Mouse (Mus musculus): ENCODE data around the gene Ptprg. TPM values are rescaled to one million over a fixed set of nuclear protein-coding genes. Genes with fewer than 3 reads are reported as not detected.

Ptprg gene
- polyA plus RNA-seq, 2 experiments = 0.69 to 1.4 TPM

DNA sequence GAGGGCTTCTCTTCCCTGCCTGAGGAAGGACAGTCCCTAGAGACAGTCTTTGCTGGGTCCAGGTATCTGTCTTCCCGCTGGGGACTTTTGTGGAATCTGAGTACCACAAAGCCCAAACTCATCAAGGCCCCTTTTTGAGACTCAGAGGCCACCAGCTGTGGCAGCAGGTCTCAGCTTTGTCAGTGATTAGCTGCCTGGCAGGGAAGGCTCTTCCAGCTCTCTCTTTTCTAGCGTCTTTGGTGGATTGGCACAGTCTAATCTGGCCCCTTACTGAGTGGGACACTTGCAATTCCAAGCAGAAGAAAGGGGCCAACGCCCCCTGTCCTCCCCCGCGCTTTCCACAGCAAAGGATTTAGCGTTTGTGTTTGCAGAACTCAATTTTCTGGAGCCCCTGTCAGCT, 117.5 kb downstream of the Ptprg start:
- ATAC-seq (ENCODE audit: insufficient read depth) = no peak
- H3K36me3 ChIP-seq (replicated peaks; ENCODE audit: control insufficient read depth, insufficient read depth, low read depth) = no peaks in the 10 kb centered on the region
- H3K4me2 ChIP-seq (ENCODE audit: low read depth) = no peak overlapping the region
- no peaks in the 10 kb centered on the region for H3K9me3 ChIP-seq (ENCODE audit: control insufficient read depth, low read length)
- H3K4me1 ChIP-seq (replicated peaks; ENCODE audit: control insufficient read depth in 2 of 2, insufficient read depth in 2 of 2, low read length in 1 of 2) = no peaks in the 10 kb centered on the region
- H3K27me3 ChIP-seq (ENCODE audit: control insufficient read depth, insufficient read depth, low read length) = no peaks in the 10 kb centered on the region
- no peak overlapping the region for H3K4me3 ChIP-seq (ENCODE audit: insufficient read depth in 1 of 2, low read depth in 2 of 2, low read length in 2 of 2)
- no peak for TF ChIP-seq CTCF (IDR thresholded peaks at IDR 0.05; ENCODE audit: low read depth)
- TF ChIP-seq EP300 (IDR thresholded peaks at IDR 0.05; ENCODE audit: low read depth) = no peak
- DNase-seq (ENCODE audit: low read depth in 3 of 3, low spot score in 3 of 3) = no peak
- H3K9ac ChIP-seq (replicated peaks) = no peak overlapping the region
- 22% methylated on average over 6 of the region's 6 CpGs for WGBS (ENCODE audit: insufficient replicate concordance)
- H3K27ac ChIP-seq = no peak overlapping the region

DNA sequence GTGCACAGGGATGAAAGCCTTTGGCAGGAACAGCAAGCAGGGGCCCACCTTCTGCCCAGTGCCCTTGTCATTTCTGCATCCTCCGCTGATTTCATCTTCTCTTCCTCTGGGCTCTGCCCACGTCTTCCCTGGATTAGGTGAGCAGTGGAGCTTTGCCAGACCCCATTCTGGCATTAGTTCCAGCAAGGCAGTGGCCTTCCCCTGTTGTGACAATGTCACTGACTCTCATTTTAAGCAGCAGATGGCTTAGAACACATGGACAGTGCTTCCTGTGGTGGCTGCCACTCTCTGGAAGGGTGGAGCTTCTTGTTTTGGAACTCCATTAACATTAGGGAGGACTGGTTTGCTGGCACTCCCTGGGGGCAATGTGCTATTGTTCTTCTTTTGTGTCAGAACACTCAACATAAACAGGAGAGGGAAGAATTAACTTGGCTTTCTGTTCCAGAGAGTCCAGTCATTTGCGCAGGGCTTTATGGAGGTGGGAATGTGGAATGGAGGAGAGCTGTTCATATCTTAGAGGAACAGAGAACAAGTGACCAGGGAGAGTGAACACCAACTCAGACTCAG, 119.7 kb downstream of the Ptprg start:
- ATAC-seq (ENCODE audit: insufficient read depth) = no peak
- Histone ChIP-seq H3K27ac (no peak overlapping the region), H3K9me3 (ENCODE audit: control insufficient read depth, low read length) (no peaks in the 10 kb centered on the region), H3K4me1 (replicated peaks; ENCODE audit: control insufficient read depth in 2 of 2, insufficient read depth in 2 of 2, low read length in 1 of 2) (no peaks in the 10 kb centered on the region), H3K4me3 (ENCODE audit: insufficient read depth in 1 of 2, low read depth in 2 of 2, low read length in 2 of 2) (no peak overlapping the region), H3K4me2 (ENCODE audit: low read depth) (no peak overlapping the region), H3K27me3 (ENCODE audit: control insufficient read depth, insufficient read depth, low read length) (no peaks in the 10 kb centered on the region), H3K36me3 (replicated peaks; ENCODE audit: control insufficient read depth, insufficient read depth, low read depth) (no peaks in the 10 kb centered on the region), H3K9ac (replicated peaks) (no peak overlapping the region)
- DNase-seq (ENCODE audit: low read depth in 3 of 3, low spot score in 3 of 3) = no peak
- WGBS (ENCODE audit: insufficient replicate concordance) = 70% methylated on average over 3 of the region's 3 CpGs
- TF ChIP-seq EP300 (IDR thresholded peaks at IDR 0.05; ENCODE audit: low read depth) (no peak), CTCF (IDR thresholded peaks at IDR 0.05; ENCODE audit: low read depth) (no peak)

DNA sequence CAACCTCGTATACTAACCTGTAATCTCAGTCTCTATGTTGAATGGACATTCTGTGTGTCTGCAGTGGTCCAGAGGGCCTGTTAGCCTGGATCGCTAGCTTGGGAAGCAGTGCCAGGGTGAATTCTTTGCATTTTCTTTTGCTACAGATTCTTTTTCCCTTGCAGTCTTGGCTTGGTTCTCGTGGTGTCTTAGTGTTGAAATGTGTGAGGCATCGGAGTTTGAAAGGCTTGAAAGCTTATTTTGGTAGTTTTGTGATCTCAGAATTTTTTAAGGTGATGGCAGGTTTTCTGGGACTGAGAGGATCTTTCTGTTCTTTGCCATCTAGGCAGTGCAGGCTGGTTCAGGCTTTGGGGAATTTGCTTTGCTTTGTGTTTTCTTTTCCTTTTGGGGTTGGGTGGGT, 124.9 kb downstream of the Ptprg start:
- H3K9me3 ChIP-seq (ENCODE audit: control insufficient read depth, low read length) = no peaks in the 10 kb centered on the region
- H3K9ac ChIP-seq (replicated peaks) = no peak overlapping the region
- no peak overlapping the region for H3K27ac ChIP-seq
- no peaks in the 10 kb centered on the region for H3K27me3 ChIP-seq (ENCODE audit: control insufficient read depth, insufficient read depth, low read length)
- TF ChIP-seq EP300 (IDR thresholded peaks at IDR 0.05; ENCODE audit: low read depth) = no peak
- TF ChIP-seq CTCF (IDR thresholded peaks at IDR 0.05; ENCODE audit: low read depth) = no peak
- H3K4me1 ChIP-seq (replicated peaks; ENCODE audit: control insufficient read depth in 2 of 2, insufficient read depth in 2 of 2, low read length in 1 of 2) = no peaks in the 10 kb centered on the region
- H3K36me3 ChIP-seq (replicated peaks; ENCODE audit: control insufficient read depth, insufficient read depth, low read depth) = no peaks in the 10 kb centered on the region
- WGBS (ENCODE audit: insufficient replicate concordance) = 49% methylated on average over 4 of the region's 4 CpGs
- no peak overlapping the region for H3K4me2 ChIP-seq (ENCODE audit: low read depth)
- DNase-seq (ENCODE audit: low read depth in 3 of 3, low spot score in 3 of 3) = no peak
- ATAC-seq (ENCODE audit: insufficient read depth) = no peak
- H3K4me3 ChIP-seq (ENCODE audit: insufficient read depth in 1 of 2, low read depth in 2 of 2, low read length in 2 of 2) = no peak overlapping the region

DNA sequence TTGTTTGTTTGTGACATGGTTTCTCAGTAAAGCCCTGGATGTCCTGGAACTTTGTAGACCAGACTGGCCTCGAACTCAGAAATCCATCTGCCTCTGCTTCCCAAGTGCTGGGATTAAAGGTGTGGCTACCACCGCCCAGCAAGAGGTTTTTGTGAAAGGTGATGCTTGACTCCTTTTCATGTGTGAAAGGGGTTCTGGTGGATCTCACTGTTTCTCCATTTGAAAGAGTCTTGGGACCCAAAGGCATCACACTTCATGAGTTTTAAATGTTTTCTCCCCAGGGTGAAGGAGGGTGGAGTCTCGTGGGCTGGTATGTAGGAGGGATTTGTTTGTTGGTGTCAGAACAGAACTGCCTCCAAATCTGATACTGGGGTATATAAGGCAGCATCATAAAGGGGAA, 126.4 kb downstream of the Ptprg start:
- 45% methylated on average over 3 of the region's 3 CpGs for WGBS (ENCODE audit: insufficient replicate concordance)
- Histone ChIP-seq H3K27me3 (ENCODE audit: control insufficient read depth, insufficient read depth, low read length) (no peaks in the 10 kb centered on the region), H3K36me3 (replicated peaks; ENCODE audit: control insufficient read depth, insufficient read depth, low read depth) (no peaks in the 10 kb centered on the region), H3K9ac (replicated peaks) (no peak overlapping the region), H3K4me2 (ENCODE audit: low read depth) (no peak overlapping the region), H3K27ac (no peak overlapping the region), H3K4me3 (ENCODE audit: insufficient read depth in 1 of 2, low read depth in 2 of 2, low read length in 2 of 2) (no peak overlapping the region), H3K9me3 (ENCODE audit: control insufficient read depth, low read length) (no peaks in the 10 kb centered on the region), H3K4me1 (replicated peaks; ENCODE audit: control insufficient read depth in 2 of 2, insufficient read depth in 2 of 2, low read length in 1 of 2) (no peaks in the 10 kb centered on the region)
- TF ChIP-seq CTCF (IDR thresholded peaks at IDR 0.05; ENCODE audit: low read depth) = no peak
- TF ChIP-seq EP300 (IDR thresholded peaks at IDR 0.05; ENCODE audit: low read depth) = no peak
- DNase-seq (ENCODE audit: low read depth in 3 of 3, low spot score in 3 of 3) (no peak), ATAC-seq (ENCODE audit: insufficient read depth) (no peak)

DNA sequence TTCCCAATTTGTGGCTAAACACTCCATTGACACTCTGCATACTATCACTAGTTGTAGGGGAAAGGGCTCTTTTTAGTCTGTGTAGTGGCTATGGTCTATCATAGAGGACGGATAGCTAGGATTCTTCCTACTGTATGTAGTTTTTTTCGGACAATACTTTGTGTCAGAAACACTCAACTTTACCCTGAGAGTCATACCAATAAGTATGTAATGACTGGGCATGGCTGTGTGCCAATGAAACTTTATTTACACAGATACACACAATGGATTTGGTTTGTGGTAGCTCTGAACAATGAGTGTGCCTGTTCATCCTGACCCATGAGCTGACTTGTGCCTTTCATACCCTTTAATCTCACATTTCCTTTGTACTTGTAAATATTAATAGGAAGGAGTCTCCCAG, 127.3 kb downstream of the Ptprg start:
- H3K4me1 ChIP-seq (replicated peaks; ENCODE audit: control insufficient read depth in 2 of 2, insufficient read depth in 2 of 2, low read length in 1 of 2) = no peaks in the 10 kb centered on the region
- no peak overlapping the region for H3K4me2 ChIP-seq (ENCODE audit: low read depth)
- no peak overlapping the region for H3K4me3 ChIP-seq (ENCODE audit: insufficient read depth in 1 of 2, low read depth in 2 of 2, low read length in 2 of 2)
- no peak overlapping the region for H3K9ac ChIP-seq (replicated peaks)
- 43% methylated on average over 2 of the region's 2 CpGs for WGBS (ENCODE audit: insufficient replicate concordance)
- TF ChIP-seq CTCF (IDR thresholded peaks at IDR 0.05; ENCODE audit: low read depth) (no peak), EP300 (IDR thresholded peaks at IDR 0.05; ENCODE audit: low read depth) (no peak)
- no peaks in the 10 kb centered on the region for H3K36me3 ChIP-seq (replicated peaks; ENCODE audit: control insufficient read depth, insufficient read depth, low read depth)
- no peak overlapping the region for H3K27ac ChIP-seq
- no peaks in the 10 kb centered on the region for H3K27me3 ChIP-seq (ENCODE audit: control insufficient read depth, insufficient read depth, low read length)
- no peak for ATAC-seq (ENCODE audit: insufficient read depth)
- no peaks in the 10 kb centered on the region for H3K9me3 ChIP-seq (ENCODE audit: control insufficient read depth, low read length)
- no peak for DNase-seq (ENCODE audit: low read depth in 3 of 3, low spot score in 3 of 3)
